Mouse (Mus musculus) adrenal gland, adult (tissue): ENCODE results near the gene Borcs6.
A peak's percentile ranks its signal among the peaks of the same experiment; 100 is the strongest.
"Not testable (repeated sequence)": the region's sequence is repeated elsewhere in the genome, so short reads cannot be mapped to it uniquely, and the experiment has no call there.

ENCODE experiments used
- DNase-seq, 2 experiments: peaks; one replicate each; pipeline ENCODE4 v3.0.0; 2022 to 2023; ENCODE audit warnings: low spot score in 1 of 2; ENCODE audit not compliant: inconsistent age in 2 of 2

Borcs6 gene

DNA sequence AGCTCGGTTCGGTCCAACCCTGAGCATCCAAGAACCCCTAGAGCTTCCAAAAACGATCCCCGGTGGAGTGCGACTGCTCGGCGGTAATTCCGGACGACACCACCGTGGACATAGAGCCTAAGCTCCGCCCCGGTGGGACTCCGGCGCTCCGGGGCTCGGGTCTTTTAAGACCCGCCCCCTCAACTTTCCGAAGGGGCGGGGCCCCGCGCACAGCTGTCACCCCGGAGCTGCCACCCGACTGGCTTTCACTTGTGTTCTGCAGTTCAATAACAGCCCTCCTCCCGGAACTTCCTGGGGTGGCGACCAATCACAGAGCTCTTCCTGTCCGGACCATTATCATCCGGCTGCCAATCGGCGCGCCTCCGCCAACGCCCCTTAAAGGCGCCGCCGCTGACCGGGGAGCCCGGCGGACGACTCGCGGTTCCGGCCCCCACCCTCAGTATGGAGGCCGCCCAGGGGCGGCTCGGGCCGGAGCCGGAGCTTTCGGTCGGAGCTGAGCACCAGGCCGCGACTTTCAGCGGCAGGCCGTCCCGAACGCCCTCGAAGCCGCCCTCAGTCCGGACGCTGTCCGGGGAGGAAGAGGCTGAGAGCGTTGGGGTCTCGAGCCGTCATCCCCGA, at the start of gene Borcs6:
Gene Borcs6 (plus strand): TSS at position 361 of the 618 bp plus-strand sequence.
- DNase-seq = peak; percentile 98

- no peak for DNase-seq
Observed at GRCm38 (mm10) chr11:69010400-69011323, 48.9 kb upstream of the Borcs6 start.

- DNase-seq = not testable (repeated sequence)
Observed at GRCm38 (mm10) chr11:69011445-69011844, 48.1 kb upstream of the Borcs6 start.

DNA sequence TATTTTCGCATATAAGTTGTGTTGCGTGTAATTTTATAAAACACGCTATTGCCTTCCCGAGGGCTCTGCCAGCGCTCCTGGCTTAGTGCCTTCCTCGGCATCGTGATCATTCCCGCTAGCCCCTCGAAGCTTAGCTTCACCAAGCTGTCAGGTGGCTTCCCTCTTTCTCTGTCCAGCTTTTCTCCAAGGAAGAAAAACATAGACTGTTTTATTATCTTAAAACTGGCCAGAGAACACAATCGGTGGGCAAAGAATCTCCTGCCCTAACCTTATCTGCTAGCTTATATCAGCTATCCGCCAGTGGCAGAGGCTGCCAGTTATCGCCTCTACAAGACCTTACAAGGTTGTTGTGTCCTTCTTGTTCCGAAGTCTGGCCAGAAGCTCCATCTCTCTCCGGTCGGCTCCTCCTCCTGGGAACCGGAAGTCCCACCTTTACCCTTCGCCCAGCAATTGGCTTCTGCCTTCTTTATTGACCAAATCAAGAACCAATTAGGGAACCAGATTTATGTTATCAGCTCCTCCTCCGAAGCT, 47.4 kb upstream of the Borcs6 start:
- DNase-seq = peak; percentile 93 to 97

DNA sequence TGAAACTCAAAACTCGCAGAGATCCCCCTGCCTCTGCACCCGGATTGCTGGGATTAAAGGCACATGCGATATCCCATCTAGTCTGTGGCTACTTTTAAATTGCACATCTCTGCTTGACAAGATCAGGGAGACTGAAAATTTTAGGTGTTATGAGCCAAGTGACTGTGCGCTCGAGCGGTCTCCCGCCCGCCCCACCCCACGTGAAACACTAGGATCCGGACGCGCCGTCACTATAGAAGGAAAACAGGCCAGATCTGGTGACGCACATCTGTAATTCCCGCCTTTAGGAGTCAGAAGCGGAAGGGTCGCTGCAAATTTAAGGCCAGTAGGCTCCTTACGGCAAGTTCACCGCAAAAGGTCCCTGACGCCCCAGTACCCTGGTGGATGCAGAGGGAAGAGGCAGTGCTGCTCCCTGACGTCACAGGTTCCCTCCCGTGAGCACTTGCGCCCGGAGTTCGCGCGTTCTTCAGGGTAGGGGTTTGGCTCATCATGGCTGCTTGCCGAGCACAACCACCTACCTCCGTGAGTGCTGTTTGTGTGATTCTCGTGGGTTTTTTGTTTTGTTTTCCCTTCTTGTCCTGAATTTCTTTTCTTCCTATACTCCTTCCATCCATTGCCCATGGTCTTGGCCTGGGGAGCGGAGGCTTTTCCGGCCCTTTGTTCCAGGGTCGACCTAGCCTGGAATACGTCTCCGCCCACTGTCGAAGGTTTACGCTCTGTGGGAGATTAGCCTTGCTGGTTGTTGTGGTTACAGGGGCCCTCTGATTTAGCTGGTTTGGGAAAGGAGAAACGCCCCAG, 43.7 kb upstream of the Borcs6 start, which contains the start of gene Ctc1:
Gene Ctc1 (plus strand): TSS at position 268 of the 798 bp plus-strand sequence.
- DNase-seq = peak; percentile 91 to 97

- no peak for DNase-seq
Observed at GRCm38 (mm10) chr11:69016755-69017154, 42.8 kb upstream of the Borcs6 start.

- no peak for DNase-seq
Observed at GRCm38 (mm10) chr11:69020691-69021090, 38.8 kb upstream of the Borcs6 start.

DNA sequence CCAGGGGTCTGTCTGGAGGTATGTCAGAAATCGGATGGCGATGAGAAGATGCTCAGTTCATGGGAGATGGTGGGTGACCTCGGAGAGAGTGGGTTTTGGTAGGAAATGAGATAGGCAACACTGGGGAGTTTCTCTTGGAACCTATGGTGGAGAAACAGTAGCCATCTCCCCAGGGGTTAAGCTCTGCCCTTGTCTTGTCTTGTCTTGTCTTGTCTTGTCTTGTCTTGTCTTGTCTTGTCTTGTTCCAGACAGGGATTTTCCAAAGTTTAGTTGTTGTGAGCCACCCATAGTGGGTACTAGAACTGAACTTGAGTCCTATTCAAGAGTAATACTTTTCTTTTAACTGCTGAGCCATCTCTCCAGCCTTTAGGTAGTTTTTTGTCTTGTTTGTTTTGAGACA, 33.0 kb upstream of the Borcs6 start:
- no peak for DNase-seq

DNA sequence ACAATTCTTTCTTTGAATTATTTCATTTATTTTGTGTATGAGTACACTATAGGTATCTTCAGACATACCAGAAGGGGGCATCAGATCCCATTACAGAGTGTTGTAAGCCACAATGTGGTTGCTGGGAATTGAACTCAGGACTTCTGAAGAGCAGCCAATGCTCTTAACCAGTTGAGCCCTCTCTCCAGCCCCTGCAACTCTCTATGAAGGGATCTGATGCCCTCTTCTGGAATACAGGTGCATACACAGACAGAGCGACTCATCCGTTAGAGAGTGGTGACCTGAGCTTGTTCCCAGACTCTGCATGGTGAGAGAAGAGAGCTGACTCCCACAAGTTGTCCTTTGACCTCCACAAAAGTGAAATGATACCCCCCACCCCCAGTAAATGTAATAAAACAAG, 30.7 kb upstream of the Borcs6 start:
- no peak for DNase-seq

- peak in 1 of 2 experiments; percentile 45 for DNase-seq
Observed at GRCm38 (mm10) chr11:69033552-69033951, 26.0 kb upstream of the Borcs6 start.

DNA sequence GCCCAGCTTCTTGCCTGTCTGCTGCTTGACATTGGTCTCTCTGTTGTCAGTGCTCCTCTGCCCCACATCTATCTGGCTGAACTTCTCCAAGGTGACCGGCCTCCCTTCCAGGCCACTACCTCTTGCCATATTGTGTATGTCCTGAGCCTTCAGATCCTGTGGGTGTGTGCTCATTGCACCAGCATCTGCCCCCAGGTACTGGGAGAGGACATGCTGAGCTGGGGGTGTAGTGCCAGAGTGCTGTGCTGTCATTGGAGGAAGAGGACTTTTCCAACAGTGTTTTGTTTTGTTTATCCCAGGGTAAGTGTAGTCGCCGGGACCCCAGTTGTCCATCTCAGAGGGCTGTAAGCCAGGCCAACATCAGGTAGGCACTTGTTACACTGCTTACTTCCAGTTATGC, 24.9 kb upstream of the Borcs6 start:
- peak in 1 of 2 experiments; percentile 58 for DNase-seq

GRCm38 (mm10) chr11:69035411-69035810, 24.1 kb upstream of the Borcs6 start:
- DNase-seq = no peak

- DNase-seq = peak; percentile 92 to 97
Observed at GRCm38 (mm10) chr11:69035849-69036248, 23.7 kb upstream of the Borcs6 start.

DNA sequence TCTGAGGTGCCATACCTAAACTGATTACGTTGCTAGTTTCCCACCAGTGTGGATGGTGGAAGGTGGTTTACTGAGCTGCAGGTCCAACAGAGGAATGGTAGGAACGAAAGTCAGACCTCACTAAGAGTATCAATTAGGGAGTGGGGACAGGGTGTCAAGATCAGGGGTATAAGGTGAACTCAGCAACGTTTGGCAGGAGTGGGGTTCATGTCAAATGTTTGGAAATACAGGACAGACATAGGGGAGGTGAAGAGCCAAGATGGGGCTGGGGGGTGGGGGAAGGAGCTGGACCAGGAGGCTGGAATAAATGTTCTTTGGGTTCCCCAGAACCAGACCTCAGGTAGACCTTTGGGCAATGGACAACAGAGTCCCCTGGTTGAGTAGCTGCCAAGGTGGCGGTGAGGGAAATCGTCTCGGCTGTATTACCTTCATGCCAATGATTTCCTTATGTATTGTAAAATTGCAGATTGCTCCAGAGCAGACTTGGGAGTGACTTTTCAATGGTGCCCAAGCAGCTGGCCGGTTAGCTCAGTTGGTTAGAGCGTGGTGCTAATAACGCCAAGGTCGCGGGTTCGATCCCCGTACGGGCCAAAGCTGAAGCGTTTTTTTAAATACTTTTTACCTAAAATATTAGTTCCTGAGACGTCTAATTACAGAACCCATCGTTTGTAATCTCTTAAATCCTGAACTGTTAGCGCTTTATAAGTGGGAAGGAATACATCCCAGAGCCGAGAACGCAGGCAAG, 22.9 kb upstream of the Borcs6 start:
- DNase-seq = peak; percentile 90 to 98

DNA sequence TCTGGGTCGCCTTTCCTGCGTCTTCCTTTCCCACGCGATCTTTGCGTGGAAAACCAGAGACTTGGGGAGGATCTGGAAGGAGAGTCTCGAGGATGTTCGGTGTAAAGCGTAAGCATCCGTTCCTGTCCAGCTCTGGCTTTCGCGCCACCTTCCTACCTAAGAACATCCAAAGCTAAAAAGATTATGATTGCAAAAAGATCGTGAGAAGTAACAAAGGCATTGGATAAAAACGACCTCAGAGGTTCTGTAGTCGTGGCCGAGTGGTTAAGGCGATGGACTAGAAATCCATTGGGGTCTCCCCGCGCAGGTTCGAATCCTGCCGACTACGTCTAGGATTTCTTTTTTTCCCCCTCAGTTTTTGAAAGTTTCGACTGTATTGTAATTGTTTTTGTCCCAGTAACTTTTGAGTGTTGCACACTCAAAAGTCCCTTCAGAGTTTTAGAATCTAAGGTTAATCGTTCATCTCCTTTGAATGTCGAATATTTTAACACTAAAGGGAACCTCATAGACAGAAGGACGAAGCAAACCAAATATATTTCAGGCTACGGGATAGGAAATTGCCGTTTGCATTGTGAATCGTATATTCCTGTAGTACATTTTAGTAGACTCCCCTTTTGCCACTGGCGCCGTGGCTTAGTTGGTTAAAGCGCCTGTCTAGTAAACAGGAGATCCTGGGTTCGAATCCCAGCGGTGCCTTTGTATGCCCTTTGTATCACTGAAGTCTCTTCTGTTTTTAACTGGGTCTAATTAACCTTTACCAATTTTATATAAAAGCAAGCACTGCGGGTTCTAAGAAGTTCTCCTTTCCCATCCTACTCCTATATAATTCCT, 22.1 kb upstream of the Borcs6 start:
- peak; percentile 89 to 97 for DNase-seq

DNA sequence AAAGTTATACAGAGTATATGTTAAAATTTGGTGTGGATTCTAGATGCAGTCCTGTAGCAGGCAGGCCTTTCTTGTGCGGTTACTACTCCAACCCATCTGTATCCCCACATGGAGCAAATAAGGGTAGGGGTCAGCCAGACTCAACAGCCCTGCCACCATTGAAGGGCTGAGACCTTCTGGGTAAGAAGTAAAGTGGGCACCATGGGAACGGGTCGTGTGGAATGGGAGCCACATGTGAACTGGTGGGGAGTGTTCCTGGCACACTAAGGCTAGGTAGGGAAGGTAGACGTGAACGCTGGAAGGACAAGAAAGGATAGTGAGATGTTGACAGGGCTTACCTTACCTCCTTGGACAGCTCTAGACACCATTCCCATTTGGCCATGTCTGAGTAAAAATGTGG, 21.3 kb upstream of the Borcs6 start:
- peak; percentile 33 to 56 for DNase-seq

DNA sequence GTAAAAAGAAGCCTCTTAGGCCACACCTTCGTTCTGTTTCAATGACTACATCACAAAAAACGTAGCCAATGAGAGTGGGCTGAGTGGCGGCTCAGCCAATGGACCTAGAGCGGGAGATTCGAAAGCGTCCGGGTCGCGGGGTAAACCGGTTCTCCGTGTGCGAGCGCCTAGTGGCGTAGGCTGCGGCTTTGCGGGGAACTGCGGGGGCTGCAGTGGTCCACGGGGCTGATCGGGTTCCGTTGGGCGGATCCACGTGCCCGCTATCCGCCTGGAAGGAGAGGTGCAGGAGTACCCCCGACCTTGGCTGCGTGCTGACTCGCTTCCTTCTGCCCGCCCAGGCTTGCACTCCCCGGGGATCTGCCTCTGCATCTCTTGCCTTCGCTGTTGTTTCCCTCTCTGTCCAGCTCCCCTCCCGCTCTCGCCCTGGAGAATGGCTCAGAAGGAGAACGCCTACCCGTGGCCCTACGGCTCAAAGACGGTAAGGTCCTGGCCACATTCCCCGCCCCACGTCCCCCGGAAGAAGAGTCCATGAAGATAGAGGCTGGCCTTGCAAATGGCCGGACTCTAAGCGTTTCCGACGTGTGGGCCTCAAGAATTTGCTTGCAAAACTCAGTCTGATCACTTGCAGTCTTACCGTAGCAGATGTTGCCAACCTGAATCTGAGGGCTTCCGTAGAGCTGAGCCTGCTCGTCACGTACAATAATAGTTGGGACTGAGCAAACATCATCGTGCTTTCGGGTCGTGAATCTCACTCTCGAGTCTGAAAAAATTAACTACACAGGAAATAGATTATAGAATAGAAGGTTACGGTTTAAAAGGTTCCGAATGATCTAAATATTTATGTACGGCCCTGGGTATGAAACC, 13.8 kb upstream of the Borcs6 start, which contains the start of gene Aurkb:
Gene Aurkb (plus strand): TSS at position 117 of the 864 bp plus-strand sequence.
- peak; percentile 81 to 94 for DNase-seq

DNA sequence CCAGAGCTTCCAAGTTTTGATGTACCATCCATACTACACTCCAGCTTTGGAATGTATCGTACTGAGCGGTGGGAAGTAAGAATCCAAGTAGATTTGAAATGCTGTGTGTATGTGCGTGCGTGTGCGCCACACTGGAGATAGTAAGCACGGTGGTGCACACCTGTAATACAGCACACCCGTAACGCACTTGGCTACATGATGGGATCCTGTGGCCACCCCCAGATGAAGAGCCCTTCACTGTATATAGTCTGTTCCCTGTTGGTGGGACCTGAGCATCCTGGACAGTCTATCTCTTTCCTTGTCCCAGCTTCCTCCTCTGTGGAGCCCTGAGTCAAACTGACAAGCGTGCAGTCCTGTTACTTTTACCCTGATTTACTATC, 13.1 kb upstream of the Borcs6 start:
- DNase-seq = no peak
